Mouse (Mus musculus): ENCODE results near the gene Vmn1r24. TPM values are rescaled to one million over a fixed set of nuclear protein-coding genes. Genes with fewer than 3 reads are reported as not detected.
"Not testable (repeated sequence)": the region's sequence is repeated elsewhere in the genome, so short reads cannot be mapped to it uniquely, and the experiment has no call there.

Vmn1r24 gene
- not detected in 2 replicates for polyA plus RNA-seq (2015; fragmentation: Nextera tagmentation; extraction: Ambion mirVana)

DNA sequence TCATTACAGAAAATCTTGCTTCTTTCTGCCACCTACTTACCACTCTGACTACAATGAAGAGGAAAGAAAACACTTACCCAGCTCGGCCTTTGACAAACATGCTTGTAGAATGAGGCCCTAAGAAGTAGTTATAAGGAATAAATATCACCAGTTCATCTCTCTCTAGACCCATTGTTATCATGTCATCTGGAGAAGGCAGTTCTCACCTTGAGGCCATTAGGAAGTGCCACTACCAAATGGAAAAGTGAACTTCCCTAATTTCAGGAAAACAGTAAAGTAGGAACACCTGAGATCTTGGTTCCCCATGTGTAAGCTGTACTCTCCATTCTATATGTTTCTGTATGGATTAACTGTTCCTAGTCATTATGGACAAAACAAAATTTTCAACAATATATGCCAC lies at the start of gene Vmn1r24:
Gene Vmn1r24, minus strand, starts transcription at position 101 of the 400 bp plus-strand sequence.
- H3K4me2 ChIP-seq; H3K27ac ChIP-seq; H3K36me3 ChIP-seq (ENCODE audit: poor library complexity, severe bottlenecking); H3K4me3 ChIP-seq; H3K4me1 ChIP-seq; H3K9me3 ChIP-seq (replicated peaks); H3K27me3 ChIP-seq; ATAC-seq; H3K9ac ChIP-seq: not testable (repeated sequence)
- 87% methylated on average over 1 of the region's 1 CpGs for WGBS

DNA sequence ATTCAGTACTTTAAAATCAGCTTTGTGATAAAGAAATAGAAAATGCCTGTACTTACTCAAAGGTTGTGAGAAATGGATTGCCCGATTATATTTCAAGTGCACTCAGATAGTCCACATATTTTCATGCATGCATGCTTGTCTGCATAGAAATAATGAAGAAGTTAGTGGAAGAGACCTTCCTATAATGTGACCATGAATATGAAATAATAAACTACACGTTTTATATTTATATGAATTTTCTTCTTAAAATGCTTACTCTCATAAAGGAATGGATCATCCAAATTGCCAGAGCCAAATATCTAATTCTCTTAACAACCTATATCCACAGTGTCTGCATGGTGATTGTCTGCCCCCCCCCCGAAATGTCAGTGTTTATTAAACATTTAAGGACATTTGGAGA lies 19.4 kb upstream of the Vmn1r24 start, which contains the start of gene Vmn1r25:
Gene Vmn1r25, minus strand, starts transcription at position 101 of the 400 bp plus-strand sequence.
- 72% methylated on average over 3 of the region's 3 CpGs for WGBS
- no peak within 1 kb of the TSS for H3K4me2 ChIP-seq
- no peaks in the 10 kb centered on the region for H3K36me3 ChIP-seq (ENCODE audit: poor library complexity, severe bottlenecking)
- no peak within 1 kb of the TSS for H3K4me3 ChIP-seq
- H3K9me3 ChIP-seq (replicated peaks) = no peaks in the 10 kb centered on the region
- no peak for ATAC-seq
- no peak within 1 kb of the TSS for H3K9ac ChIP-seq
- H3K27ac ChIP-seq = no peak within 1 kb of the TSS
- H3K4me1 ChIP-seq = no peaks in the 10 kb centered on the region
- H3K27me3 ChIP-seq = no peaks in the 10 kb centered on the region

DNA sequence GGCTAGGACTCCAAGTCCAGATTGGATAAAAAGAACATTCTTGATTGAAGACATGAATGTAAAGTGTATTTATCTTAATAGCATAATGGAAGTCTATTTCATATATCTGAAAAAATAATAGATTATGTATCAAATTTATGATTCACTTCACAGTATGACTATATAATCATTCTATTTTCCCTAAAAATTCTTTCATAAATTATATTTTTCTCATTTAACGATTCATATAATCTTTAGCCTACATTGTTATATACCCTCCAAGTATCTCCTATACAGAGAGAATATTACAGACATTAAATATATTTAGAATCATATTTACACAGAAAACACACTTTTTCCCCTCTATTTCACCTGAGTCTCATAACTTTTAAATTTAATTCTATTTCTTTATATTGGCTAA lies 34.6 kb downstream of the Vmn1r24 start, which contains the start of gene Vmn1r23:
Gene Vmn1r23, minus strand, starts transcription at position 101 of the 400 bp plus-strand sequence.
- no peaks in the 10 kb centered on the region for H3K4me1 ChIP-seq
- no peaks in the 10 kb centered on the region for H3K9me3 ChIP-seq (replicated peaks)
- H3K9ac ChIP-seq = no peak within 1 kb of the TSS
- ATAC-seq = no peak
- no peaks in the 10 kb centered on the region for H3K36me3 ChIP-seq (ENCODE audit: poor library complexity, severe bottlenecking)
- no peak within 1 kb of the TSS for H3K4me3 ChIP-seq
- no peak within 1 kb of the TSS for H3K27ac ChIP-seq
- no peak within 1 kb of the TSS for H3K4me2 ChIP-seq
- 93% methylated on average over 1 of the region's 1 CpGs for WGBS
- no peaks in the 10 kb centered on the region for H3K27me3 ChIP-seq

DNA sequence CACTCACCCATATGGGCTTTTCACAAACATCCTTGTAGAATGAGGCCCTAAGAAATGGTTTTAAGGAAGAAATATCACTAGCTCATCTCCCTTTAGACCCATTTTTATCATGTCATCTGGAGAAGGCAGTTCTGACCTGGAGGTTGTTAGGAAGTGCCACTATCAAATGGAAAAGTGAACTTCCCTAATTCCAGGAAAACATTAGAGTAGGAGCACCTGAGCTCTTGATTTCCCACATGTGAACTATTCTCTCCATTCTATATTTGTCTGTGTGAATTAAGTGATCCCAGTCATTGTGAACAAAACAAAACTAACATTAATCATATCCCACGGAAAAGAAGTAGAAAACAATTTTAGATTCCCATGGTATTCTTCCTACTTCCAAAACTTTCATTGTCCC lies 53.4 kb downstream of the Vmn1r24 start, which contains the start of gene Vmn1r22:
Gene Vmn1r22, minus strand, starts transcription at position 101 of the 400 bp plus-strand sequence.
- no peak for ATAC-seq

More for the DNA sequence above, 53.4 kb downstream of the Vmn1r24 start, which contains the start of gene Vmn1r22:
- Histone ChIP-seq H3K36me3 (ENCODE audit: poor library complexity, severe bottlenecking) (no peaks in the 10 kb centered on the region), H3K27ac (no peak within 1 kb of the TSS), H3K4me2 (no peak within 1 kb of the TSS), H3K9ac (no peak within 1 kb of the TSS), H3K27me3 (no peaks in the 10 kb centered on the region), H3K9me3 (replicated peaks) (no peaks in the 10 kb centered on the region), H3K4me3 (no peak within 1 kb of the TSS), H3K4me1 (no peaks in the 10 kb centered on the region)
- WGBS = 85% methylated on average over 1 of the region's 1 CpGs

Other genes with a start within 250 kb of the Vmn1r24 start
- gene Vopp1, start 136.3 kb downstream of the Vmn1r24 start, polyA plus RNA-seq (2015; fragmentation: Nextera tagmentation; extraction: Ambion mirVana) = 114 and 117 TPM in 2 replicates
- gene Vmn1r21, start 111.2 kb downstream of the Vmn1r24 start, polyA plus RNA-seq (2015; fragmentation: Nextera tagmentation; extraction: Ambion mirVana) = not detected in 2 replicates
- gene Vmn1r22, start 53.5 kb downstream of the Vmn1r24 start, polyA plus RNA-seq (2015; fragmentation: Nextera tagmentation; extraction: Ambion mirVana) = not detected in 2 replicates
- gene Vmn1r23, start 34.7 kb downstream of the Vmn1r24 start, polyA plus RNA-seq (2015; fragmentation: Nextera tagmentation; extraction: Ambion mirVana) = not detected in 2 replicates
- gene Vmn1r25, start 19.3 kb upstream of the Vmn1r24 start, polyA plus RNA-seq (2015; fragmentation: Nextera tagmentation; extraction: Ambion mirVana) = not detected in 2 replicates
- gene Vmn1r26, start 53.7 kb upstream of the Vmn1r24 start, polyA plus RNA-seq (2015; fragmentation: Nextera tagmentation; extraction: Ambion mirVana) = not detected in 2 replicates